Mouse (Mus musculus) kidney, adult 2 months (tissue): ENCODE measurements around the gene Zfp764. TPM values are rescaled to one million over a fixed set of nuclear protein-coding genes. Genes with fewer than 3 reads are reported as not detected.
A peak's percentile ranks its signal among the peaks of the same experiment; 100 is the strongest.
"Not testable (repeated sequence)": the region's sequence is repeated elsewhere in the genome, so short reads cannot be mapped to it uniquely, and the experiment has no call there.

Experiments used
- DNase-seq: peaks from one replicate; pipeline ENCODE4 v3.0.0; 2021
- H3K27ac ChIP-seq: fragments of 200-500 bp; 2 replicates; pipeline ENCODE4 v1.5.1; 2012; ENCODE audit warnings: low read depth, low read length, control low read depth, inconsistent platforms; ENCODE audit not compliant: insufficient read depth
- H3K27me3 ChIP-seq: fragments of 200-500 bp; replicated peaks from 2 replicates; pipeline ENCODE4 v1.6.1; 2012; ENCODE audit warnings: mild to moderate bottlenecking, moderate library complexity, low read length, inconsistent platforms; ENCODE audit not compliant: control insufficient read depth, insufficient read depth
- H3K36me3 ChIP-seq: fragments of 200-500 bp; 2 replicates; pipeline ENCODE4 v1.6.1; 2012; ENCODE audit warnings: mild to moderate bottlenecking, moderate library complexity, low read length, inconsistent platforms; ENCODE audit not compliant: control insufficient read depth, insufficient read depth
- H3K4me1 ChIP-seq: fragments of 200-500 bp; 2 replicates; pipeline ENCODE4 v1.6.1; 2011; ENCODE audit warnings: low read length; ENCODE audit not compliant: control insufficient read depth, insufficient read depth
- H3K4me3 ChIP-seq: fragments of 200-500 bp; 2 replicates; pipeline ENCODE4 v1.5.1; 2011; ENCODE audit warnings: mild to moderate bottlenecking, low read depth, low read length, control low read depth; ENCODE audit not compliant: insufficient read depth
- CTCF ChIP-seq: fragments of 200-500 bp; conservative IDR thresholded peaks from 2 replicates; pipeline ENCODE4 v1.5.1; 2011; ENCODE audit warnings: low read depth, mild to moderate bottlenecking, control low read depth, low read length, moderate library complexity, mixed read lengths; ENCODE audit not compliant: insufficient read depth, insufficient read length
- POLR2A ChIP-seq: fragments of 200-500 bp; IDR thresholded peaks from one replicate; pipeline ENCODE4 v1.6.1; 2011; ENCODE audit warnings: low read depth, low read length, control low read depth
- WGBS: fragments of 180-500 bp; shearing (Covaris S2); methylation state at CpG from one replicate; pipeline ENCODE4 v1.1.7; 2018; 5-methylcytosine and 5-hydroxymethylcytosine counted together
- polyA plus RNA-seq: library from polyadenylated mRNA; depleted of rRNA; stranded (reverse); fragments of >200 nt; gene quantifications from 2 replicates; pipeline ENCODE4 v1.2.3, GENCODE M21; 2012; rRNA removed

Zfp764 gene
- polyA plus RNA-seq = 6.2 and 6.6 TPM in 2 replicates

DNA sequence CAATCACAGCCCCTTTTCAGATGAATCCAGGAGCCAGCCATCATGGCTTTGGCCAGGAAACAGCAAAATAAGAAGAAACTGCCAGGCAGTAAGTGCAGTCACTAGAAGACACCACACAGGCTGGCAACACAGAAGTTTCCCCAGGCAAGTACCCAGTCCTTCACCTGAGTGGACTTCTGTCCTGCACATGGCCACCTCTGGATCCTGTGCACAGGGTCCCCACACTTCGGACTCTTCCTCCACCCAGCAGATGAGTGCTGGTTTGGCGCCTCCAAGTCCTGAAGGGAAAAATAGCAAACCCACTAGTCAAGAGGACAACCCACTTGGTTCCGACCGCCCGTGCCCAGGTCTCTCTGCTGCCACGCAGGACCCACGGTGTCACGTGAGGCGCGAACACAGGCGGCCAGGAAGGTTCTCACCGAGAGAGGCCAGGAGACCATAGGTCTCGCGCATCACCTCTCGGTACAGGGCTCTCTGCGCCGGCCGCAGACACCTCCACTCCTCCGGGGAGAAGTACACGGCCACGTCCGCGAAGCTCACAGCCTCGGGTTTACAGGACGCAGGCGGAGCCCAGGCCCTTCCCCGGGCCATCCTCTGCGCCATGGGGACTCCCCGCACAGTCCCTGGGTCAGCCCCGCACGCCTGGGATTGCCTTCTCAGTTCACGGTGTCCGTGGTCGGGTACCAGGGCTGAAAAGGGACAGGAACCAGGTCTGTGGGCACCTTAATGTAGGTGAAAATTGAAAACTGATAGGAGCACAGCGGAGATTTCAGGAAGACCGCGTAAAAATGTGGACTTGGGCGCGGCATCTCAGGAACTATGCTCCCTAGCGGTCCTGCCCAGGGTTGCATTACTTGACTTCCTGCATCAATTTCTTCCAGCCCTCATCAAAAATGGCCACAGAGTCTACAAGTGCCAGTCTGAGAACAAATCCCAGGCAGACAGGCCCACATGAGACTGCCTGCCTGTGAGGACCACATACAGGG lies at the start of gene Zfp764:
TSS of gene Zfp764 (minus strand) at position 821 of the 986 bp plus-strand sequence.
- DNase-seq = peak; percentile 95
- Histone ChIP-seq H3K4me3 (peak within 1 kb of the TSS; percentile 77), H3K27ac (peak within 1 kb of the TSS; percentile 72)
- 1% methylated on average over 40 of the region's 40 CpGs for WGBS
- not testable (repeated sequence) for H3K27me3 ChIP-seq, H3K36me3 ChIP-seq, H3K4me1 ChIP-seq
- TF ChIP-seq POLR2A (peak; percentile 61), CTCF (peak; percentile 73)

DNA sequence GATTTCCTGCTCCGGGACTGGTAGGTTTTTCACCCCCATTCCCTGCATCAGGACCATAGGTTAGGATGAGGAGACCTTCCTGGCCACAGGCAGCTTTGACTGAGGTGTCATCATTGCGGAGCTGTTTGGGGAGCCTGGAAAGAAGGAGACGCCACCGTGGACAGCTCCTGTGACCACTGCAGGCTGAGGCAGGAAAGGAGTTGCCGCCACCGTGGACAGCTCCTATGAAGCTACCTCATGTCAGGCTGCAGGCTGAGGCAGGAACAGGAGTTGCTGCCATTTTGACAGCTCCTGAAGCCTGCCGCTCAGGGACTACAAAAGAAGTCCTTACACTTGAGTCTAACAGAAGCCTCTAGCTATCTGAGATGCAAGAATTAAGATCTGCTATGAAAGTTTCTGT lies 48.3 kb upstream of the Zfp764 start:
- TF ChIP-seq CTCF (no peak), POLR2A (no peak)
- H3K36me3 ChIP-seq = no peaks in the 10 kb centered on the region; the same call in 1 of the 2 replicates
- H3K4me1 ChIP-seq = peaks cover 3% of the 10 kb centered on the region; the same call in 1 of the 2 replicates
- no peaks in the 10 kb centered on the region for H3K27me3 ChIP-seq
- DNase-seq = no peak
- 93% methylated on average over 7 of the region's 7 CpGs for WGBS
- no peak overlapping the region for H3K27ac ChIP-seq
- H3K4me3 ChIP-seq = no peak overlapping the region

DNA sequence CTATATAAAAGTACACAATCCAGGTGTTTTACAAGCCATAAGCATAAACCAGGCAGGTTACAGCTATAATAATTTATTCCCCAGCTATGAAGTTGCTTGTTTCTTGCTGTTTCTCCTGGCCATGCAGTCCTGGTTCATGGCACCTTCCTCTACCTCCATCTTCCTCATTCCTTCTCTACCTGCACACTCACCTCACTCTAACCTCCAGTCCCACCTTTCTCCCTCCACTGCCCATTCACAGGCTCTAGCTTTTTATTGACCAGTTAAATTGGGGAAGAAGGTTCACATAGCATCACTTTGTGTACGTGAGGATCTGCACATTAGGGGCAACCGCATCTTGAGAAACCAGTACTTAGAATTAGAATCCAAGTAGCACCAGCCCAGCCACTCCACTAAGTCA lies 46.4 kb upstream of the Zfp764 start:
- H3K27me3 ChIP-seq = no peaks in the 10 kb centered on the region
- 97% methylated on average over 2 of the region's 2 CpGs for WGBS
- H3K4me1 ChIP-seq = peaks cover 11% of the 10 kb centered on the region; the same call in 1 of the 2 replicates
- TF ChIP-seq POLR2A (no peak), CTCF (no peak)
- DNase-seq = no peak
- H3K27ac ChIP-seq = no peak overlapping the region
- H3K4me3 ChIP-seq = no peak overlapping the region
- no peaks in the 10 kb centered on the region; the same call in 1 of the 2 replicates for H3K36me3 ChIP-seq

DNA sequence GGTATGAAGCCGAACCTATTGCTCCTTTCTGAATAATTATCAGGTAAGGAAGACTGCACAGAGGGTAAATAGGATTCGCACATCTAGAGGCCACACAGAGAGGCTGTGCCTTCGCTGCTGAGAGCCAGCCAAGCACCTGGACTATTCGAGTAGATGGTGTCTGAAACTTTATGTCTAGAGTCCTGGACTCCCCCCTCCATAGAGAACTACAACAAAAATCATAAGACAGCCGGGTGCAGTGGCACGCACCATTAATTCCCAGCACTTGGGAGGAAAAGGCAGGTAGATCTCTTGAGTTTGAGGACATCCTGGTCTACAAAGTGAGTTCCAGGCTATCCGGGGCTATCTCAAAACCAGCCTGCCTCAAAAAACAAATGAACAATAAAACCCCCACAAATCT lies 43.3 kb upstream of the Zfp764 start:
- Histone ChIP-seq H3K27ac (no peak overlapping the region), H3K27me3 (no peaks in the 10 kb centered on the region), H3K4me1 (peaks cover 11% of the 10 kb centered on the region; the same call in 1 of the 2 replicates), H3K36me3 (no peaks in the 10 kb centered on the region), H3K4me3 (no peak overlapping the region)
- DNase-seq = no peak
- 56% methylated on average over 7 of the region's 7 CpGs for WGBS
- TF ChIP-seq CTCF (no peak), POLR2A (no peak)

DNA sequence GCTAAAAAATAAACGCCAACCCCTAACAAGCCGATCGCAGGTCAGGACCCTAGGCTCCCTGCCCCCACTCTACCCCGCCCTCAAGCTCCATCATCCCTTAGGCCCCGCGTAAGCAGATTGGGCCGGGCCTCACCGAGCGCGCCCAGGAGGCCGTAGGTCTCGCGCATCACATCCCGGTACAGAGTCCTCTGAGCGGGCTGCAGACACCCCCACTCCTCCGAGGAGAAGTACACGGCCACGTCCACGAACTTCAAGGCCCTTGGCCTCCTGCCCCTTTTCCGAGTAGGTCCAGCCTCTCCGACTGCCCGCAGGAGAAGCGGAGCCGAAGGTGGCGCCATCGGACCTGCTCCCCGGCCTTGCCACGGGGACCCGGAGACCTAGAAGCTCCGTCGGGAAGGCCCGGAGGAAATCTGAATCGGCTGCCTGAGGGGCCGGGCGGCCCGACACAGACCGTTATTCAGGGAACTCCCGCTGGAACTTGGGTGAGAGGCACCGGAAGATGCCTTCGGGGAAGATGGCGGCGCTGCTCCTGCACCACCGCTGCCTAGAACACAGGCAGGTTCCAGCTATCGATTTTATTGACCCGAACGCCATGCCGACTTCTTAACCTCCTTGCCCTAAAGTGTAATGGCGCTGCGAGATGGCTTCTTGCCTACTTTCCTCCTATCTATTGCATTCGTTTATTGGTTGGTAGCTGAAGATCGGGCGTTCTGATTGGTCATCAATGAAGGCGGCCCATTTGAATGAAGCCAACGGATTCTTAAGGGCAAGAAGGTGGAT lies 42.1 kb upstream of the Zfp764 start, which contains the start of gene Zfp689:
TSS of gene Zfp689 (minus strand) at position 638 of the 780 bp plus-strand sequence.
- WGBS = under 1% methylated on average over 54 of the region's 54 CpGs
- H3K4me1 ChIP-seq = peaks cover 11% of the 10 kb centered on the region; the same call in 1 of the 2 replicates
- peak; percentile 99 for DNase-seq
- TF ChIP-seq CTCF (no peak), POLR2A (no peak)
- H3K4me3 ChIP-seq = peak within 1 kb of the TSS; percentile 89
- peak within 1 kb of the TSS; percentile 84 for H3K27ac ChIP-seq
- no peaks in the 10 kb centered on the region for H3K36me3 ChIP-seq
- no peaks in the 10 kb centered on the region for H3K27me3 ChIP-seq

DNA sequence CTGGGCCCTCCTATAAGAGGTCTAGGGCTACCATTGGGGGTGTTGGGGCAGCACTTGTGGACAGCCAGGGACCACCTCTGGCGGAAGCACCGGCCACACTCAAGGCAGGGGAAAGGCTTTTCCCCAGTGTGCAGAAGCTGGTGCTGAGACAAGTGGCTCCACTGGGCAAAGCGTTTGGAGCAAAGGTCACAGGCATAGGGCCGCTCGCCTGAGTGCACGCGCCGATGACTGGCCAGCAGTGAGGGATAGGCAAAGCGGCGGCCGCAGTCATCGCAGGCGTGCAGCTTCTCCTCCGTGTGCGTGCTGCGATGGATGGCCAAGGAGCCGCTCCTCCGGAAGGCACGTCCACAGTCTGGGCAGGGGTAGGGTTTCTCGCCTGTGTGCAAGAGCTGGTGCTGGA lies 37.4 kb upstream of the Zfp764 start:
- no peaks in the 10 kb centered on the region for H3K36me3 ChIP-seq
- WGBS = 70% methylated on average over 20 of the region's 20 CpGs

DNA sequence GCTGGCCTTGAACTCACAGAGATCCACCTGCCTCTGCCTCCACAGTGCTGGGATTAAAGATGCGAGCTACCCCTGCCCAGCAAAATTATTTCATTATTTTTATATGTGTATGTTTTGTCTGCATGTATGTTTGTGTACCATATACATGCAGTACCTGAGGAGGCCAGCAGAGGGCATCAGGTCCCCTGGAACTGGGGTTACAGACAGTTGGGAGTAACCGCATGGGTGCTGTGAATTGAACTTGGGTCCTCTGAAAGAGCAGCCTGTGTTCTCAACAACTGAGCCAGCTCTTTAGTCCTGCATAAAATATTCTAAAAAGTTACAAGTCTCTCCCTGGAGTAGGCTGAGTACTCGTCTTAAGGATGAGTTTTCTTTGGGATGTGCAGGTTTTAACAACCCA lies 31.1 kb upstream of the Zfp764 start:
- Histone ChIP-seq H3K36me3 (no peaks in the 10 kb centered on the region), H3K4me3 (no peak overlapping the region), H3K27ac (no peak overlapping the region), H3K4me1 (no peaks in the 10 kb centered on the region), H3K27me3 (no peaks in the 10 kb centered on the region)
- no peak for DNase-seq
- 92% methylated on average over 3 of the region's 3 CpGs for WGBS
- TF ChIP-seq CTCF (peak; percentile 34), POLR2A (no peak)

More for the DNA sequence above, 37.4 kb upstream of the Zfp764 start:
- Histone ChIP-seq H3K4me3 (no peak overlapping the region), H3K27me3 (no peaks in the 10 kb centered on the region), H3K27ac (no peak overlapping the region), H3K4me1 (no peaks in the 10 kb centered on the region; the same call in 1 of the 2 replicates)
- TF ChIP-seq POLR2A (no peak), CTCF (no peak)
- peak; percentile 79 for DNase-seq
